Mouse (Mus musculus) MEL (cell line): ENCODE data around the gene Bpgm. TPM values are rescaled to one million over a fixed set of nuclear protein-coding genes. Genes with fewer than 3 reads are reported as not detected.

Source experiments
- DNase-seq: peaks from one replicate; pipeline ENCODE4 v3.0.0; 2011; ENCODE audit warnings: low read depth, low spot score
- H3K27ac ChIP-seq: 2 replicates; pipeline ENCODE4 v1.5.1; 2012; ENCODE audit warnings: low read depth, mild to moderate bottlenecking, control low read depth, low read length, moderate library complexity; ENCODE audit not compliant: control insufficient read depth
- H3K27me3 ChIP-seq, 2 experiments: fragments of 150-350 bp in 1 of 2; sonication (generic) in 1 of 2; 2 replicates each; pipeline ENCODE4 v1.6.1; 2012; ENCODE audit warnings: low read length in 2 of 2, mild to moderate bottlenecking in 2 of 2, improper control_type of control experiment in 1 of 2, moderate library complexity in 1 of 2; ENCODE audit not compliant: insufficient read depth in 2 of 2, control insufficient read depth in 1 of 2
- H3K36me3 ChIP-seq, 2 experiments: 2 replicates each; pipeline ENCODE4 v1.6.1; 2012 to 2014; ENCODE audit warnings: low read length in 2 of 2, improper control_type of control experiment in 1 of 2, inconsistent platforms in 1 of 2, mild to moderate bottlenecking in 1 of 2; ENCODE audit not compliant: insufficient read depth in 2 of 2, control insufficient read depth in 1 of 2
- H3K4me1 ChIP-seq, 2 experiments: fragments of 150-350 bp in 1 of 2; sonication (generic) in 1 of 2; 2 replicates each; pipeline ENCODE4 v1.6.1; 2012; ENCODE audit warnings: low read length in 2 of 2, improper control_type of control experiment in 1 of 2, mild to moderate bottlenecking in 1 of 2; ENCODE audit not compliant: insufficient read depth in 2 of 2, control insufficient read depth in 1 of 2
- H3K4me3 ChIP-seq, 2 experiments: fragments of 150-350 bp in 1 of 2; sonication (generic) in 1 of 2; 2 replicates each; pipeline ENCODE4 v1.5.1; 2012; ENCODE audit warnings: low read depth in 2 of 2, low read length in 2 of 2, mild to moderate bottlenecking in 2 of 2, moderate library complexity in 2 of 2, control low read depth in 1 of 2, improper control_type of control experiment in 1 of 2; ENCODE audit not compliant: control insufficient read depth in 1 of 2, insufficient read depth in 1 of 2
- H3K79me2 ChIP-seq: 2 replicates; pipeline ENCODE4 v1.6.1; 2012; ENCODE audit warnings: mild to moderate bottlenecking, low read length, moderate library complexity; ENCODE audit not compliant: control insufficient read depth, poor library complexity, insufficient read depth
- H3K9ac ChIP-seq: 2 replicates; pipeline ENCODE4 v1.6.1; 2012; ENCODE audit warnings: low read depth, mild to moderate bottlenecking, control low read depth, low read length, moderate library complexity; ENCODE audit not compliant: control insufficient read depth, poor library complexity, severe bottlenecking
- H3K9me3 ChIP-seq: fragments of 150-350 bp; sonication (generic); replicated peaks from 2 replicates; pipeline ENCODE4 v1.6.1; 2012; ENCODE audit warnings: mild to moderate bottlenecking, low read length, improper control_type of control experiment, moderate library complexity; ENCODE audit not compliant: insufficient read depth
- CHD1 ChIP-seq: IDR thresholded peaks from 2 replicates; pipeline ENCODE4 v1.6.1; 2012; ENCODE audit warnings: low read depth, mild to moderate bottlenecking, inconsistent platforms, low read length, improper control_type of control experiment
- CHD2 ChIP-seq: IDR thresholded peaks from 2 replicates; pipeline ENCODE4 v1.6.1; 2011; ENCODE audit warnings: low read length, improper control_type of control experiment
- EP300 ChIP-seq, 2 experiments: IDR thresholded peaks; 2 replicates each; pipeline ENCODE4 v1.6.1; 2011; ENCODE audit warnings: improper control_type of control experiment in 2 of 2, low read length in 2 of 2, low read depth in 1 of 2, mild to moderate bottlenecking in 1 of 2
- ETS1 ChIP-seq: IDR thresholded peaks from 2 replicates; pipeline ENCODE4 v1.6.1; 2012; ENCODE audit warnings: low read depth, mild to moderate bottlenecking, inconsistent platforms, low read length, improper control_type of control experiment, moderate library complexity
- GABPA ChIP-seq: IDR thresholded peaks from 2 replicates; pipeline ENCODE4 v1.6.1; 2012; ENCODE audit warnings: low read depth, mild to moderate bottlenecking, inconsistent platforms, low read length, improper control_type of control experiment, moderate library complexity
- GATA1 ChIP-seq: IDR thresholded peaks from 2 replicates; pipeline ENCODE4 v1.6.1; 2011; ENCODE audit warnings: low read depth, low read length, improper control_type of control experiment
- HCFC1 ChIP-seq: IDR thresholded peaks from 2 replicates; pipeline ENCODE4 v1.6.1; 2012; ENCODE audit warnings: low read depth, mild to moderate bottlenecking, inconsistent platforms, low read length, improper control_type of control experiment, moderate library complexity
- MAFK ChIP-seq: IDR thresholded peaks from 2 replicates; pipeline ENCODE4 v1.6.1; 2011; ENCODE audit warnings: low read depth, mild to moderate bottlenecking, low read length, improper control_type of control experiment, borderline replicate concordance
- MAX ChIP-seq: IDR thresholded peaks from 2 replicates; pipeline ENCODE4 v1.6.1; 2011; ENCODE audit warnings: low read length, improper control_type of control experiment
- MAZ ChIP-seq: IDR thresholded peaks from 2 replicates; pipeline ENCODE4 v1.6.1; 2012; ENCODE audit warnings: low read depth, mild to moderate bottlenecking, inconsistent platforms, low read length, improper control_type of control experiment
- MEF2A ChIP-seq: IDR thresholded peaks from 2 replicates; pipeline ENCODE4 v1.6.1; 2014; ENCODE audit warnings: low read depth, mild to moderate bottlenecking, inconsistent platforms, low read length, improper control_type of control experiment; ENCODE audit not compliant: poor library complexity, insufficient replicate concordance, severe bottlenecking; ENCODE audit errors: extremely low read depth
- MYC ChIP-seq: IDR thresholded peaks from 2 replicates; pipeline ENCODE4 v1.6.1; 2011; ENCODE audit warnings: low read depth, mild to moderate bottlenecking, low read length, improper control_type of control experiment, moderate library complexity
- NRF1 ChIP-seq: IDR thresholded peaks from 2 replicates; pipeline ENCODE4 v1.6.1; 2014; ENCODE audit warnings: low read depth, mild to moderate bottlenecking, inconsistent platforms, low read length, improper control_type of control experiment, moderate library complexity; ENCODE audit not compliant: poor library complexity, insufficient read depth, severe bottlenecking
- POLR2AphosphoS2 ChIP-seq: IDR thresholded peaks from 2 replicates; pipeline ENCODE4 v1.6.1; 2011; ENCODE audit warnings: low read length, improper control_type of control experiment
- RAD21 ChIP-seq: IDR thresholded peaks from 2 replicates; pipeline ENCODE4 v1.6.1; 2011; ENCODE audit warnings: mild to moderate bottlenecking, low read depth, low read length, improper control_type of control experiment
- RCOR1 ChIP-seq: IDR thresholded peaks from 2 replicates; pipeline ENCODE4 v1.6.1; 2012; ENCODE audit warnings: low read depth, mild to moderate bottlenecking, inconsistent platforms, low read length, improper control_type of control experiment
- SMC3 ChIP-seq: IDR thresholded peaks from 2 replicates; pipeline ENCODE4 v1.6.1; 2011; ENCODE audit warnings: low read depth, low read length, improper control_type of control experiment
- TAL1 ChIP-seq: IDR thresholded peaks from 2 replicates; pipeline ENCODE4 v1.6.1; 2012; ENCODE audit warnings: mild to moderate bottlenecking, inconsistent platforms, low read length, moderate library complexity, mixed read lengths
- TBP ChIP-seq: IDR thresholded peaks from 2 replicates; pipeline ENCODE4 v1.8.0; 2011; ENCODE audit warnings: low read depth, low read length, improper control_type of control experiment
- TCF12 ChIP-seq: IDR thresholded peaks from 2 replicates; pipeline ENCODE4 v1.6.1; 2014; ENCODE audit warnings: low read depth, mild to moderate bottlenecking, inconsistent platforms, low read length, improper control_type of control experiment, moderate library complexity
- UBTF ChIP-seq: IDR thresholded peaks from 2 replicates; pipeline ENCODE4 v1.6.1; 2012; ENCODE audit warnings: low read depth, mild to moderate bottlenecking, inconsistent platforms, low read length, improper control_type of control experiment, moderate library complexity, borderline replicate concordance; ENCODE audit not compliant: insufficient read depth
- USF1 ChIP-seq: IDR thresholded peaks from 2 replicates; pipeline ENCODE4 v1.6.1; 2014; ENCODE audit warnings: low read depth, mild to moderate bottlenecking, inconsistent platforms, low read length, improper control_type of control experiment, moderate library complexity
- USF2 ChIP-seq, 2 experiments: IDR thresholded peaks; 2 replicates each; pipeline ENCODE4 v1.6.1; 2011 to 2012; ENCODE audit warnings: improper control_type of control experiment in 2 of 2, low read length in 2 of 2, borderline replicate concordance in 1 of 2, inconsistent platforms in 1 of 2, low read depth in 1 of 2, mild to moderate bottlenecking in 1 of 2; ENCODE audit not compliant: insufficient read depth in 1 of 2
- ZKSCAN1 ChIP-seq: IDR thresholded peaks from 2 replicates; pipeline ENCODE4 v1.6.1; 2012; ENCODE audit warnings: low read depth, mild to moderate bottlenecking, inconsistent platforms, low read length, improper control_type of control experiment, moderate library complexity
- ZMIZ1 ChIP-seq: IDR thresholded peaks from 2 replicates; pipeline ENCODE4 v1.6.1; 2012; ENCODE audit warnings: low read depth, mild to moderate bottlenecking, inconsistent platforms, low read length, improper control_type of control experiment, moderate library complexity
- ZNF384 ChIP-seq: IDR thresholded peaks from 2 replicates; pipeline ENCODE4 v1.6.1; 2012; ENCODE audit warnings: low read depth, mild to moderate bottlenecking, inconsistent platforms, low read length, improper control_type of control experiment
- polyA plus RNA-seq, 2 experiments: library from polyadenylated mRNA; stranded (reverse) in 1 of 2; unstranded in 1 of 2; fragments of >175 nt in 1 of 2; fragments of >200 nt in 1 of 2; gene quantifications; 2 replicates each; pipeline versions ENCODE4 v1.2.1 to v1.2.4; 2012; ENCODE audit warnings: low replicate concordance in 2 of 2, low read depth in 1 of 2; ENCODE audit not compliant: insufficient read length in 2 of 2, insufficient read depth in 1 of 2, missing spikeins in 1 of 2
- total RNA-seq: library from RNA; depleted of rRNA; stranded (reverse); fragments of 300-350 nt; gene quantifications from 2 replicates; pipeline ENCODE4 v1.2.3, GENCODE M21; 2012

The Bpgm gene
- total and polyA plus RNA-seq, 3 experiments, result 11.1 to 14.1 TPM; not detected in 1

- Histone ChIP-seq H3K36me3 (no peaks in the 10 kb centered on the region; a peak in 1 of 4 replicates), H3K9me3 (no peaks in the 10 kb centered on the region), H3K4me1 (peaks cover 0 to 2% of the 10 kb centered on the region in 2 experiments; a peak in 1 of 4 replicates), H3K27ac (no peak overlapping the region), H3K4me3 (no peak overlapping the region), H3K79me2 (no peaks in the 10 kb centered on the region), H3K27me3 (peaks cover 17 to 33% of the 10 kb centered on the region in 2 experiments), H3K9ac (no peak overlapping the region)
- no peak for DNase-seq
- no peak for TF ChIP-seq USF2 (IDR thresholded peaks at IDR 0.05; ENCODE audit: borderline replicate concordance in 1 of 2, insufficient read depth in 1 of 2, low read depth in 1 of 2, low read length in 2 of 2)
- TF ChIP-seq CHD2, result no peak
- no peak for TF ChIP-seq ZMIZ1
- TF ChIP-seq MYC, result no peak
- TF ChIP-seq TCF12, result no peak
- TF ChIP-seq MAX, result no peak
- TF ChIP-seq EP300 (IDR thresholded peaks at IDR 0.05; ENCODE audit: low read depth in 1 of 2, low read length in 2 of 2), result no peak
- no peak for TF ChIP-seq SMC3
- TF ChIP-seq USF1, result no peak
- TF ChIP-seq MEF2A, result no peak
- no peak for TF ChIP-seq ETS1
- no peak for TF ChIP-seq GABPA
- TF ChIP-seq TAL1, result no peak
- TF ChIP-seq MAFK, result no peak
- no peak for TF ChIP-seq POLR2AphosphoS2
- TF ChIP-seq RCOR1, result no peak
- TF ChIP-seq HCFC1, result no peak
- no peak for TF ChIP-seq ZKSCAN1
Observed at GRCm38 (mm10) chr6:34452963-34453770, 22.8 kb upstream of the Bpgm start.

GRCm38 (mm10) chr6:34459456-34459855 is 16.6 kb upstream of the Bpgm start:
- H3K9me3 ChIP-seq, result no peaks in the 10 kb centered on the region
- TF ChIP-seq NRF1 (no peak), MAZ (no peak), MAX (no peak), MEF2A (no peak), USF1 (no peak), ETS1 (no peak), CHD1 (no peak), UBTF (no peak), RAD21 (no peak), TCF12 (no peak), ZNF384 (no peak), MYC (no peak), GATA1 (no peak), TBP (no peak)
- TF ChIP-seq, all 39 proteins: peak for 0
- Histone ChIP-seq H3K9ac (no peak overlapping the region), H3K27me3 (peaks cover 10 to 13% of the 10 kb centered on the region in 2 experiments), H3K79me2 (no peaks in the 10 kb centered on the region), H3K4me1 (peaks cover 0 to 6% of the 10 kb centered on the region in 2 experiments; a peak in 1 of 4 replicates), H3K4me3 (no peak overlapping the region), H3K36me3 (no peaks in the 10 kb centered on the region; a peak in 1 of 4 replicates), H3K27ac (no peak overlapping the region)
- DNase-seq, result no peak
